Mouse (Mus musculus): ENCODE measurements at regions not wholly inside any gene's neighbourhood (a gene's known extent, or its start where the extent isn't known, plus 50 kb on each side); places are given as distances from the start of the nearest gene placed in this dataset.

GRCm38 (mm10) chr3:101524905-101525304 is 79.6 kb downstream of the Atp1a1 start:
- DNase-seq: no peak

DNA sequence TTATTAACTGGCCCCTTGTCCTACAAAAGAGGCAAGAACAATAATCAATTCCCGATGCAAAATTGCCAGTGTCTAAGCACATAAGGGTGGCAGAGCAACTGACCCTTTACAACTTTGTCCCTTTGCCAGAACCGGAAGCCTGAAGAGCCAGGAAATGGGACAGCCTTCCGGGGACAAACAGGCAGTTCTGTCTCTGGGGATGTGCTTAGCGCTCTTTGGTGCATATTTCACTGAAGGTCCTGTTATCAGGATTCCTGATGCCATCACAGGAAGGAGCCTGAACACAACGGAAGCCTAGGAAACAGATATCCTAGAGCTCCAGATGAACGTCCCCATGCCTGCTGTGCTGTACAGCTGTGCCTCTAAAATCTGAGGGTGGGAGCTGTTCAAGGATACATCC is 80.0 kb downstream of the Atp1a1 start:
- DNase-seq: no peak

GRCm38 (mm10) chr3:101523239-101523638 is 81.2 kb downstream of the Atp1a1 start:
- no peak for DNase-seq

- DNase-seq: peak; percentile 94
These were observed 82.1 kb downstream of the Atp1a1 start for GRCm38 (mm10) chr3:101522246-101522920.

- DNase-seq: peak; percentile 55
These were observed 83.3 kb downstream of the Atp1a1 start for GRCm38 (mm10) chr3:101521155-101521554.

- no peak for DNase-seq
These were observed 84.4 kb downstream of the Atp1a1 start for GRCm38 (mm10) chr3:101520115-101520514.

GRCm38 (mm10) chr3:101519551-101519950 is 84.9 kb downstream of the Atp1a1 start:
- no peak for DNase-seq

DNA sequence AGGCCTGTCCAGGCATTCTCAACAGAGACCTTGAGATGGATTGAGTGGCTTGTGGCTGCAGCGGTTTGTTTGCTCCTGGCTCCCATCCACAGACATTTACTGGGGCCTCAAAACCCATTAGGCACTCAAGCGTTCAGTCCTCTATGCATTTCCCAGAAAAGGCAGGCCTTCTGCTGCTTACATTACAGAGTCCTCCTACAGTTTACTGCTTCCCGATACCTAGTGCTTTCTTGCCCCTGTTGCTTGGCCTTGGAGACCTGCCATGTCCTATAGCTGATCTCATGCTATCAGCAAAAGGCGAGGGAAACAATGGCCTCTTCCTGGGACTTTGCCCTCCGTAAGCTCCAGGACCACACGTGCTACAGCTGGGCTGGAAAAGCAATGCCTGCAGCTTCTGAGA is 85.7 kb downstream of the Atp1a1 start:
- DNase-seq: no peak

DNA sequence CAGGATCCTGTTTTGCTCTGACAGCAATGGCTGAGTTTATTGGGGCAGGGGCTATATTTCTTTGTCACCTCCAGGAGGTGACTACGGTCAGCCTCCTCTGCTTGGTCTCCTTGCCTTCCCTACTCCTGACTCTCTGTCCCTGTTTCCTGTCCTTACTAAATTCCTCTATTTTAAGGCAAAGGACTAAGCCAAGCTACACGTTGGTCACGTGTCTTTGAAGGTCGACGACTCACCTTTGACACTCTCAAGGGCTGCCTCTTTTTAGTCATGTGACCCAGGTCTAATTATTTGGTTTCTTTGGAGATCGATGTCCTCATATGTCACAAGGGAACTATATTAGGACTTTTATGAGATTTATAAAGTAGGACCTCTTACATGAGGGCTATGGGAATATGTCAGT is 86.9 kb downstream of the Atp1a1 start:
- DNase-seq: no peak

GRCm38 (mm10) chr3:101516781-101517499 is 87.5 kb downstream of the Atp1a1 start:
- DNase-seq: peak; percentile 87

DNA sequence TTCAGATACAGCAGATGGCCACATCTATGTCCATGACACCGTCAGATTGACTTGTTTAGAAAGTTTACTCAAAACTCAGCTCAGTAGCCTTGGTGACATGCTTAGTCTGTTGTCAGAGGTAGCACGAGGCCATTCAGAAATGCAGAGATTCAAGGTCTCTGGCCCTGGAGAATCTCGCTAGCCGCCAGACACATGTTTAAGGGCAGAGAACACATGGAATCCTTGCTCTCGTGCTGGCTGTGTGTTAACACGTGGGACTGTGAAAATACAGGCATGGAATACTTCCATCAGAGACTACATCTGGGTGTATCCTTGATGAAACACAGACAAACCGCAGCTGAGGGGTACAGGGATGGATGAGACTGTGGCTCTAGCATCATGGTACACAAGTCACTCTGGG is 88.9 kb downstream of the Atp1a1 start:
- DNase-seq: no peak

- no peak for DNase-seq
These were observed 90.7 kb downstream of the Atp1a1 start for GRCm38 (mm10) chr3:101513611-101514311.
